Mouse (Mus musculus) WW6 (cell line): ENCODE results near the gene Gm21958.
"Not testable (repeated sequence)": the region's sequence is repeated elsewhere in the genome, so short reads cannot be mapped to it uniquely, and the experiment has no call there.

Source experiments
- DNase-seq: peaks from one replicate; pipeline ENCODE4 v3.0.0-alpha.2; 2013; ENCODE audit warnings: low read depth, low spot score

The Gm21958 gene

DNA sequence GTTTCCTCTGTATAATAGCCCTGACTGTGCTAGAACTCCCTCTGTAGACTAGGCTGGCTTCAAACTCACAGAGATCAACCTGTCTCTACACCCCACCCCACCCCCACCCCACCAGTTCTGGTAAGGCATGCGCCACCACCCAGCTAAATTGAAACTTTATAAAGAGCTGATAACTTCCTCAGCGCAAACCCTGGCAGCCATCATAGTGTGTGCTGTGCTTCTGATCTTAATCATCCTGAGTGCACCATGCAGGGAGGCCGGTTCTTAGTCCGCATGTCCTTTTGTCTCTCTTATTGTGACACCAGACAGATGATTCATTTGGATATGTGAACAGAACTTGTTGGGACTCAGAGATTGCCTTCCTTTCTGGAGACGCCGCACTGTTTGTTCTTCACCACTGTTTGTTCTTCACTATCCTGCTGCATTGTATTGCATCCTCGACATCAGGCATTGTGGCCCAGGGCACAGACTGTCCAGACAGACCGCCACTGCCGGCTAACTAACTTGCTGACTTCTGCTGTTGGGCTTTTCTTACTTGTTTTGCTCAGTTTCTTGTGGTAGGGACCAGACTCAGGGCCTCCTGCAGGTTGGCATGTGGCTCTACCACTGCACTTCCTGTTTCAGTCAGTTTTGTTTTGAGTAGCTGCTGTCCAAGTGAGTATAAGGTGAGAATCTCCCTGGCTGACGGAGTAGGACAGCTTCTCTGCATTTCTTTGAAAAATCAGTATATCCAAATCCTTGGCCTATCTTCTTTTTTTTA lies 9.8 kb upstream of the Gm21958 start:
- no peak for DNase-seq

DNA sequence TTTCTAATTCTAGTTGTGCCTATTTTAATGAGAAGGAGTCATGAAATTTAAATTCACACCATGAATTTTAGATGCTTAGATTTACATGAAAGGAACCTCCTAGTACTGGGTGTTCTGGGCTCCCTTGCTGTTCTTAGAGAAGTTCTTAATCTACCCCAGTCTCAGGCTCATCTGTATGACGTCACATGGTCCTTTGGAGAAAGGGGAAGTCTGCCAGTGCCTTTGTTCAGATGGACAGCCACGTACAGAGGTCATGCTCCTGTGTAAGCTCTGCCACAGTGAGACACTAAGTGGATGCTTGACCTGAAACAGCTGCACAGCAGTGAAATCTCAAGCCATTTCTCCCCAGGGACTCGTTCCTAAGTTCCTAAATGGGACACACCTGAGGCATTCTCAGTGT lies 4.8 kb upstream of the Gm21958 start:
- DNase-seq = no peak

DNA sequence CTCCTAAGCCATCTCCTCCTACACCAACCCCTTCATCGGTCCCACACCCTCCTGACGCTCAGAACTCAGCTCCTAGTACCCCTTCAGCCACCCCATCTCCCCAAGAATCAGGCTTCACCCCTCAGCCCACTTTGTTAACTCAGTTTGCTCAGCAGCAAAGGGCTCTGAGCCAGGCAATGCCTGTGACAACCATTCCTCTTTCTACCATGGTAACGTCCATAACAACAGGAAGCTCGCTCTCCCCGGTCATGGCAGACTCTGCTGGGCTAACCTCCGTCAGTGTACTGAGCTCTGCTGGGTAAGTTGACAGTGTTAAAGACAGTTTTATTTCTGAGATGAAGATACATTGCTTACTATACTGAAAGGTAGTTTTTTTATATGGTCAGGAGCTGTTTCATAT lies 3.2 kb upstream of the Gm21958 start:
- DNase-seq = no peak

DNA sequence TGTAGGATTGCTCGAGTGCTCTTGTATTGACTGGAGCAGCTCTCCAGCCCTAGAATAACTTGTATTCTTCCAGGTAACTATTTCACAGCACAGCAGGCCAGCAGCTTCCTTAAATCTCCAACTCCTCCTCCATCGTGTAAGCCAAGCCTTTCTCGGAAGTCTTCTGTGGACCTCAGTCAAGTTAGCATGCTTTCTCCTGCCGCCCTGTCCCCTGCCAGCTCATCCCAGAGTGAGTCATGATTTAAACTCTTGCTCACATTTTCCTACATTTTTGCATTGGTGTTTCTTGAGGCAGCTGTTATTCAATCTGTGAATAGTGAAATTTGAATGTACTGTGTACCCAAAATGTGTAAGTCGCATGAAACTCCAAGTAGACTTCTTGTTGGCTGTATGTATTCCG lies 1.3 kb upstream of the Gm21958 start:
- DNase-seq = no peak

DNA sequence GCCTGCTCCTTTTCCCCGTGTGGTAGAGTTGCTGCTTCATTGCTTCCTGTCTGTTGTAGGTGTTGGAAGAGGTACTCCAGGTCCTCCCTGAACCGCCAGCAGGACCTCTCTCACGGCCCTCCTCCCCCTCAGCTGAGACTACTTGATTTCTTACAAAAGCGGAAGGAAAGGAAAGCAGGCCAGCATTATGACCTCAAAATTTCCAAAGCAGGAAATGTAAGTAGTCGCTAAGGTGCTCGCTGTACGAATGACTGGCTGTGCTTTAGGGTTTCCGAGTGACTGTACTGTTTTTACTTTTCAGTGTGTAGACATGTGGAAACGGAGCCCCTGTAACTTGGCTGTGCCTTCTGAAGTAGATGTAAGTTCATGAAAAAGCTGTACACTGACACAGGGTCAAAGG lies 5.2 kb downstream of the Gm21958 start:
- no peak for DNase-seq

DNA sequence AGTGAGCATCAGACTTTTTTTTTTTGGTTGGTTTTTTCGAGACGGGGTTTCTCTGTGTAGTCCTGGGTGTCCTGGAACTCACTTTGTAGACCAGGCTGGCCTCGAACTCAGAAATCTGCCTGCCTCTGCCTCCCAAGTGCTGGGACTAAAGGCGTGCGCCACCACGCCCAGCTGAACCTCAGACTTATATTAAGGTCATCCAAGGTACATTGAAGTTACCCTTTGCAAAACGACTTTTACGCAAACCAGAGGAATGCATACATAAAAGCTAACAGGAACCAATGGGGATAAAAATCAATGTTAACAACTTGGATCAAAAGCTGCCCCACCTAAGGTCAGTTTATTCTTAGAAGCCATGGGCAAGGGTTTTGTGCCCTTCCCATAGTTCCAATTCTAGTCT lies 10.0 kb downstream of the Gm21958 start:
- DNase-seq = not testable (repeated sequence)

DNA sequence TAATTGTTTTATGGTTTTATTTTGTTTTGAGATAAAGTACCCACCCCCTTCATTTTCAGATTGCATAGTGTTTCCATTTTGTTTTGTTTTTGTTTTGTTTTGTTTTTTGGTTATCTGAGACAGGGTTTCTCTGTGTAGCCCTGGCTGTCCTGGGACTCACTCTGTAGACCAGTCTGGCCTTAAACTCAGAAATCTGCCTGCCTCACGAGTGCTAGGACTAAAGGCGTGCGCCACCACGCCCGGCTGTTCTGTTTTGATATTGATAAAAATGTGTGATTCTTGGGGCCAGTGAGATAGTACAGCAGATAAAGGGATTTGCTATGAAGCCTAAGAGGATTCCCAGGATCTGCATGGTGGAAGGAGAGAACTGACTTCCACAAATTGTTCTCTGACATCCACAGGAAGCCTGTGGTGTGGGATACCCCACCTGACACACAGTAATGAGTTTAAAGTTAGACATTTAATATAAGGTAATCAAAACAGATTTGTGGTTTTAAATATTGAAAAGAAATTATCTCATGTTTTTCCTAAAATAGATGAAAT lies 14.3 kb downstream of the Gm21958 start:
- no peak for DNase-seq

DNA sequence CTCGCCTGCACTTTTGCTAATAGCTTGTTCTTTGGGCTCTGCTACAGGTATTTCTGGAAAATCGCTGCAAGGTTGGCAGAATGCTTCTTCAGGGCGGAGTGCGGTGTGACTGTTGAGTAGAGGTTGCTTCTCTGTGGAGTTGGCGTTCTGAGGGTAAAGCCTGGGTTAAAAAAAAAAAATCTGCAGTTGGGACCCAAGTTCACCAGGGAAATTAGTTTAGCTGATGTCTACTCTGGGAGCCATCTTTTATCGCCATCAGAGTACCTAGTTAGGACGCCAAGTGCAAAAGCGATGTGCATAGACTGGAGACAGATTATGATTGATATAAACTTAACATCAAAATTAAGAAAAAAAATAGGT lies 21.1 kb downstream of the Gm21958 start:
- no peak for DNase-seq

DNA sequence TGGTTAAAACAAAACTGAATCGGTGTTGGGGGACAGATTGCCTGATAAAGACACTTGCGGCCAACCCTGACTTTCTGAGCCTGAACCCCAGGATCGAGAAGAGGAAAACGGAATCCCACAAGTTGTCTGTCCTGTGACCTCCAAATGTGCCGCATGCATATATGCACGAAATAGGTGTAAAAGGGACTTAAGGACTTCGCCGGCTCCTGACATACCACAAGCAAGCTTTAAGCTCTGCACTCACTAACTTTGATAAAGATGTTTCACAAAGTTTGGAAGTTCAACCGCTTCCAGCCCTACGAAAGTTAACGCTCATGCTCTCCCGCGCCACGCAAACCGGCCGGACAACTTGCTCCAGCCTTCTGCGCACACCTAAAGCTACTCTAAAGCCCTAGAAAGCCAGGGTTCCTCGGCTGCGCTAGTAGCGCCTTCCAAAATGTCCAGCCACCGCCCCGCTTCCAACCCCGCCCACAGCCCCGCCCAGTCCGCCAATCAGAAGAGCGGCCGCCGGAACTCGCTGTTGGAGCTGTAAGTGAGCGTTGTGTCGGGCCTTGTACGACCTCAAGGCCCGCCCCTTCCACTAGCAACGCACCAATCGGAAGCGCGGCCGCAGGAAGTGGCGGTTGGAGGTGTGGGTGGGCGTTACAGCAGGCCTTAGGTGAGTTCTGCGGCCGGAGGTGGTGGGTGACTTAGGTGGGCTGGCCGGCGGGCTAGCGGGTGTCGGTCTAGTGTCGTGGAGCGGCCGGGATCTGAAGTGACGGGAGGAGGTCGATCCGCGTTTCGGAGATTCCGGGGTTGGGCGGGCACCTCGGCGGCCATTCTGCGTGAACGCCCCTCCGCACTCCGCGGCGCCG lies 21.7 kb downstream of the Gm21958 start, which contains the start of gene Supt20:
TSS of gene Supt20 (plus strand) at position 606 of the 854 bp plus-strand sequence.
- DNase-seq = peak; percentile 93

DNA sequence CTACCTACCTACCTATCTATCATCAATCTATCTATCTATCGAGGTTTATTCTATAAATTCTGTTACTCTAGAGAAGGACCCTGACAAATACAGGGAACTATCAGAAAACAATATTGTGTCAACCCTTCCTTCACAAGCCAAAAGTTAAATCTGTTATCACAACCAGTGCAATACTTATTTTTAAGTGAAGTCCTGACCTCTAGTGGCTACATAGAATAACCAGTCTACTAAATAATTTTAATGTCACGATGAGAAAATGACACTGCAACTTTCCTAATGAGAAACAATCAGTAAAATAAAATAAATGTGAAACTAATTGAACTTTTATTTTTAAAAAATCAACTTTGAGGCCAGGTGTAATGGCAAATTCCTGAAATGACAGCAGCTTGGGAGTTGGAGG lies 25.1 kb downstream of the Gm21958 start:
- no peak for DNase-seq

DNA sequence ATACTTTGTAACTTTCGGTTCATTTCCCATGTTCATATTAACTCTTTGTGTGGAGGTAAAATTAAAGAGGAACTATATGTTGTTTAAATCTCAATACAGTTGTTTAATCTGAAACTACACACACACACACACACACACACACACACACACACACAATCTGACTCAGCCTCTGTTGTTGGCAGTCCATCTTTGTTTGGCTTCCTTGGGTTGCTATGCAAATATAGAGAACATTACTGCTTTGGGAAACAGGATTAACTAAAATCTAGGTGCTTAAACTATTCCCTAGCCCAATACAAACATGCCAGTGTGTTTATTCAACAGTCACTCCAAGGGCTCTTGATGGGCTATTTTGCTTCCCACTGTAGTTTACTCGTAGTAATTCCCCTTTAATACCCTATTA lies 26.9 kb downstream of the Gm21958 start:
- DNase-seq = no peak

DNA sequence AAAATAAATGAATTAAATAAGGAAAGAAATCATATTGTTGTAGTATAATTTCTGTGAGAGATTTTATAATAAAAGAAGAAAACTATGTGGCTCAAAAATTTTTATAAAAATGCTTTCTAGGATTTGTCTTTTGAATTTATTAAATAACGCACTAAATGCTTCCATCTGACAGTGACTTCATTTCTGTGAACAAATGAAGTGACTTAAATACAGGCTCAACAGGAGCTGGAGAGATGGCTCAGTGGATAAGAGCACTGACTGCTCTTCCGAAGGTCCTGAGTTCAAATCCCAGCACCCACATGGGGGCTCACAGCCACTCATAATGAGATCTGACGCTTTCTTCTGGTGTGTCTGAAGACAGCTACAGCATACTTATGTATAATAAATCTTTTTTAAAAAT lies 29.0 kb downstream of the Gm21958 start:
- DNase-seq = no peak

DNA sequence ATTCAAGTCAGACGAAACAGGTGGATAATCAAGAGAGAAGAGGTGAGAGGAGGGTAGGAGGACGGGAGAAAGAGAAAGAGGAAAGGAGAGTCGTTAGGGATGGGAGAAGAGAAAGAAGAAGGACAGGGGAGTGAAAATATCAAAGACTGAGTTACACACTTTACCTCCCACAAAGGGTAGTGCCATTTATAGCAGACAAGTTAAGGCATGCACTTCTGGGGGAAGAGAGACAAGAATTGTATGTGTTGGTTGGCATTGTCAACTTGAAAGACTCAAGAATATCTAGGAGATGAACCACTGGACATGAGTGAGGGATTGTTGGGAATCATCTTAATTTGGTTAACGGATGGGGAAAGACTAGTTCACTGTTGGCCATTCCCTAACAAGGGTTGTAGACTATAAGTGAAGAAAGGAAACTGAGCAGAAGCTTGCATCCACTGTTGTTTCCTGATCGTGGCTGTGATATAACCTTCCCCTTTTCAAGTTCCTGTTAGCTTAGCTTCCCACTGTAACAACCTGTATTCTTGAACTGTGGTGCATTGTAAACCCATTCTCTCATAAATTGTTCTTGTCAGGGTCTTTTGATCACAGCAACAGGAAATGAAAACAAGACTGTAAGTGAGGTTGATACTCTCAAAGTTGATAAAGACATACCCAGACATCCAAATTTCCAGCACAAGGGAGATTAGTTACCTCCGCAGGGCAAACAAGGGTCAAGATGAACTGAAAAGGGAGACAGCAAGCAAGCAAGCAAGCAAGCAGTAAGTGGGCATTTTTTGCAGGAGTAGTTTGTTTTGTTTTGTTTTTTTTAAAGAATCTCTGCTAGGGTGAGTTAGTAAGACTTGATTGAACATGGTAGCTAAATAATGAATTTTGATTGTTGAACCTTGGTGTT lies 32.6 kb downstream of the Gm21958 start:
- DNase-seq = no peak

DNA sequence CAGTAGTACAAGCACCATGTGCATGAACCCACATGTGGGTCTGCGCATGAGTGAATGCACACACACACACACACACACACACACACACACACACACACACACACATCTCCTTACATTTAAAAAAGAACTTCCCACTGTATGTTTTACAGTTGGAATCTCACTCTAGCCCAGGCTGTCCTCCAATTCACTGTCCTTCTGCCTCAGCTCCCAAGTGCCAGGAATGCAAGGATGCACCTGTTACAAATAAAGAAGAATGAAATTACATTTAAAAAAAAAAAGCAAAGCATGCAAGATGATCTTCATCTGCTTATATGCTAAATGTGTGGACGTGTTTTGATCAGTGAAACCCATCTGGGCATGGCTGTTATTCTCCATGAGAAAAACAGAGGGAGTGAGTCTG lies 37.3 kb downstream of the Gm21958 start:
- DNase-seq = no peak

DNA sequence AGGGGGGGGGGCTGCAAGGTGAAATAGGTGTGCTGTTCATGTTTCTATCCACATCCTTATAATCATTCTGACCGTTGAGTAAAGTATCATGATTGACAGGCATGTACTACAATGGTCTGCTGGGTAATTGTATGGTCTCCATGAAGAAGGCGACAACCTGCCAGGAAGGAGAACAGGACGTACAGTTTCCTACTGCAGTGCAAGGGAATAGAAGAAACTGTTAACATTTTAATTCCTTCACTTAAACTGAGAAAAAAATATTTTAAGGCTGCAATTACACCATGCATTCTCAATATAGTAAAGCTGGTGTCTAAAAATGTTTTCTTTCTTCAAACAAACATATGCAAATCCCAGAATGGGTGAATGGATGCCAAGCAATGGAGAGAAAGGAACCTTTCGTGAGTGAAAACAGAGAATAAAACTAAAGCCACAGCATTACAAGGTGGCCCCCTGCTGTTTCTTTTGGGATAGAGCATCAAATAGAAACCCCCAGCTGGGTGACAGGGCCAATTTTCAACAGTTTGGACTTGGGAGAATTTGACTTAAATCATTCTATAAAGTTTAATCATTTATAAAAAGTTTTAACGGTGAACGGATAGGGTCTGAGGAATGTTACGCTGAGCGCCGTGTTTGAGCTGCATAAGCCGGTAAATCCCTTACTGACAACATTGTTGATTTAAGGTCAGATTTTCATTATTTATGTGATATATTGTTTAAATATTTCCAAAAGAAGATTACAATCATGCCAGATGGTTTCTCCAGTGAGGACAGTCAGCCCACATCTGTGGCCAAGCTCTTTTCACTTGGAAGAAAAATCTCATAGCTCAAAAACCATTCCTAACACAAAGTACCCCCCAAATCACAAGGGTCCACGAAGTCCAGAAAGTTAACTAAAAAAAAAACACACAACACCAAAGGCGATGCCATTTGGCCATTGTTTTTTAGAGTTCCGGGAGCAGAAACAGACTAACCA lies 41.3 kb downstream of the Gm21958 start:
- no peak for DNase-seq

DNA sequence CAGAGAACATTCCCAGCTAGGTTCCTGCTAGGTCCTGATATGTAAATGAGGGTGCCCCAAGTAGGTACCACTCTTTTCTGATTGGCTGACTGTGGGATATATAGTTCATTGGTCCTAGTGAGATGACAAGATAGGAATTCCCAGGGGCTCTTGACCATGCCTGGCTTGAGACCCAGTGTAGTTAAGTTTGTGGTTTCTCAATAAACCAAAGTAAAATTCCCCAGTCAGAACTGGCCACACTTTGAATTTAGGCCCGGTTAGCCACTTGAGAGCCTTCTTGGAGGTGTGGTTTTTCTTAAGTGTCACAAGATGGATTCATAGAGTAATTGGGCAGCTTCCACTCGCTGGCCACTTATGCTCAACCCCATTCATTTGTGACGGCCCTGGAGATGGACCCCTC lies 42.0 kb downstream of the Gm21958 start:
- DNase-seq = no peak

DNA sequence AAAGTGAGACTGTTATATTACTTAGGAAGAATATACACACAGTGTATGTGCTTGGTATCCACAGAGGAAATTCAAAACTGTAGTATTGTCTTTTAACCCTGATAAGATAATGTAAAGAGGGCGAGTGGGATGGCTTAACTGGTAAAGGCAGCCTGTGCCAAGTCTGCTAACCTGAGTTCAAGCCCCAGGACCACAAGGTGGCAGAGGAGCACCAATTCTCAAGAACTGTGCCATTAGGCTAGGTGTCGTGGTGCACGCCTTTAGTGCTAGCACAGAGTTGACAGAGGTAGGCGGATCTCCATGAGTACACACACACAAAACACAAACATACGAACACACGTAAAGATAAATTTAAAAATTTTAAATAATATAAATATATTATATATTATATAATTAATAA lies 44.6 kb downstream of the Gm21958 start:
- DNase-seq = no peak

DNA sequence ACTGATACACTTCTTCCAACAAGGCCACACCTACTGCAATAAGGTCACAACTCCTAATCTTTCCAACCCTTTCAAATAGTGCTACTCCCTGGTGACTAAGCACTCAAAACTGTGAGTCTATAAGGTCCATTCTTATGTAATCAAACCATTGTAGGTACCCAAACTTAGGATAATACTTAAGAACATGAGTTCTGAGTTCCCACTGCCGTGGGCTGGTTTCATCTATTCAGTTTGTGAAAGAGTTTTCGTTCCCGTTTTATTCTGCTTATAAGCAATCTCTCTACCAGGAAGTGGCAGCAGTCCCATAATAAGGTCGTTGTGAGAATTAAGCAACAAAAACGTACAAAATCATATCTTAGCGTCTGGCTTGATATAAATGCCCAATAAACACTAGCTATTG lies 45.4 kb downstream of the Gm21958 start:
- DNase-seq = no peak

DNA sequence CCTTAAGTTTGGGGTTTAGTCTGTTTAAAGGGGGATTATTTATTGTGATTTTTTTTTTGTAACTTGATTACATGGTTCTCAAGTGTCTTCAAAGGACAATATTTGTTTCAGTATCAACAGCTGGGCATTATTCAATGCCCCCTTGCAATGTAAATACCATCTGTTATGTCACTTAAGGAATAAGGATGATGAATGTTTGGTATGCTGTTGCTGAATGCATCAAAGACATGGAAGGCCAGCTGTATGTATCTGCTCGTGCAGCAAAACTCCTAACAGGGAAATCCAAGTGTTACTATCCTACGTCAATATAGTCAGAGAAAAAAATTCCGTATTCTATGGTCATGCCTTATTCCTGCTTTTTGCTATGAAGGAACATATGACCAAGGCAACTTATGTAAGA lies 46.0 kb downstream of the Gm21958 start:
- DNase-seq = no peak
